Mouse (Mus musculus) splenic B cell, adult 2 months (primary cell): ENCODE measurements around the gene Olfr715.
"Not testable (repeated sequence)": the region's sequence is repeated elsewhere in the genome, so short reads cannot be mapped to it uniquely, and the experiment has no call there.

ENCODE experiments used
- DNase-seq: peaks from one replicate; pipeline ENCODE4 v3.0.0-alpha.2; 2011; ENCODE audit warnings: low read depth, low spot score
- H3K27me3 ChIP-seq: 2 replicates; pipeline ENCODE4 v1.6.1; 2012; ENCODE audit warnings: mild to moderate bottlenecking, low read length, moderate library complexity, mixed read lengths; ENCODE audit not compliant: control insufficient read depth, poor library complexity, insufficient read depth, severe bottlenecking
- H3K36me3 ChIP-seq: 2 replicates; pipeline ENCODE4 v1.6.1; 2012; ENCODE audit warnings: mild to moderate bottlenecking, low read length, moderate library complexity, mixed read lengths; ENCODE audit not compliant: control insufficient read depth, poor library complexity, insufficient read depth, severe bottlenecking

The Olfr715 gene

GRCm38 (mm10) chr7:107130983-107131382 lies at the start of gene Olfr715:
Olfr715 (minus strand) TSS chr7:107131083.
- not testable (repeated sequence) for DNase-seq, H3K27me3 ChIP-seq, H3K36me3 ChIP-seq

- no peak for DNase-seq
- Histone ChIP-seq H3K36me3 (no peaks in the 10 kb centered on the region), H3K27me3 (no peaks in the 10 kb centered on the region; the same call in 1 of the 2 replicates)
Measured at GRCm38 (mm10) chr7:107180406-107180805, 49.5 kb upstream of the Olfr715 start.

GRCm38 (mm10) chr7:107166690-107167089 lies 35.8 kb upstream of the Olfr715 start, which contains the start of gene Nlrp14:
Nlrp14 (plus strand) TSS chr7:107166990.
- Histone ChIP-seq H3K27me3 (no peaks in the 10 kb centered on the region), H3K36me3 (no peaks in the 10 kb centered on the region)
- no peak for DNase-seq

GRCm38 (mm10) chr7:107138027-107138426 lies 7.1 kb upstream of the Olfr715 start, which contains the start of gene Olfr716:
Olfr716 (plus strand) TSS chr7:107138327.
- DNase-seq, H3K36me3 ChIP-seq, H3K27me3 ChIP-seq: not testable (repeated sequence)

- not testable (repeated sequence) for H3K36me3 ChIP-seq, H3K27me3 ChIP-seq
Measured at GRCm38 (mm10) chr7:107110269-107110668, 20.6 kb downstream of the Olfr715 start, which contains the start of gene Olfr715b. Olfr715b (minus strand) TSS chr7:107110369.

GRCm38 (mm10) chr7:107092920-107093319 lies 38.0 kb downstream of the Olfr715 start, which contains the start of gene Olfr17:
Olfr17 (plus strand) TSS chr7:107093220.
- Histone ChIP-seq H3K36me3 (no peaks in the 10 kb centered on the region), H3K27me3 (no peaks in the 10 kb centered on the region)
- no peak for DNase-seq

More at GRCm38 (mm10) chr7:107110269-107110668, 20.6 kb downstream of the Olfr715 start, which contains the start of gene Olfr715b:
- DNase-seq, result not testable (repeated sequence)
